Mouse (Mus musculus) spleen, adult 18-20 months (tissue): ENCODE measurements around the gene Vegfb.

Experiments used
- DNase-seq, 2 experiments: peaks; one replicate each; pipeline ENCODE4 v3.0.0; 2022; ENCODE audit warnings: mixed read lengths in 2 of 2

The Vegfb gene

DNA sequence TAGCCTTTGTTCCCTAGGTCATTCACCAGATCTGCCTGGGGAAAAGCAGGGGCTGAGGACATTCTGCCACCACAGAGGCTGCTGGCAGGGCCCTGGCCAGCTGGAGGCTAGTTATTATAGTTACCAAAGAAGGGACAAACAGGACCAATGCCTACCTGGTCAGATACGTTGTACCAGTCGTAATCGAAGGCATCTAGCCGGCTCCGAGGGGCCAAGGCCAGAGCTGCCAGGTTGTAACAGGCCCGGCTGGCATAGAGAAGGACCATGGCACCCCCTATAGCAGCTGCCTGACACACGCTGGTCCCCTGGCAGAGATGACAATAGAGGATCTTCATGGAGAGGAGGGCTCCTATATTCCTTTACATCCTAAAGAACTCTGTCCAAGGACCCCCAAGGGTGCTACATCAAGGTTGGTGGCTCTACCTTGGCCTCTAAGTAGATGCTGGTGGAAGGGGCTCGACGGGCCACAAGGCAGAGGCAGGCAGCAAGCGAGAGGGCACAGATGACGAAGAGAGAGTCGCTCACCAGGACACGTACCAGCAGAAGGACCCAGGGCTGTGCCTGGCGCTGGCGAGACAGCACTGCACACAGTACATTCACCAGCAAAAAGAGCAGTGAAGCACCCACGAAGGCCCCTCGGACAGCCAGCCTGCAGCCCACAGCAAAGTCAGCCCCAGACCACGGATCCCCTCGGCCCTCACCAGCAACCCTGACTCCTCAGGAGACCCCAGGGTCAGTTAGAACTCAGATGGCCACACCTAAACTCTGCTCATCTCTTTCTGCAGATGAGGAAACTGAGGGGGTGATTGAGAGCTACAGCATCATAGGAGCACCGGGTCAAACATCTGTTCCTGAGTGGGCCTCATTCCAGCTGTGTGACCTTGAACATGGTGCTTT, 48.1 kb downstream of the Vegfb start:
- no peak for DNase-seq

- DNase-seq, result no peak
These were observed 49.6 kb downstream of the Vegfb start for GRCm38 (mm10) chr19:6937541-6938465.

- no peak for DNase-seq
These were observed 51.2 kb downstream of the Vegfb start for GRCm38 (mm10) chr19:6936299-6936698.

DNA sequence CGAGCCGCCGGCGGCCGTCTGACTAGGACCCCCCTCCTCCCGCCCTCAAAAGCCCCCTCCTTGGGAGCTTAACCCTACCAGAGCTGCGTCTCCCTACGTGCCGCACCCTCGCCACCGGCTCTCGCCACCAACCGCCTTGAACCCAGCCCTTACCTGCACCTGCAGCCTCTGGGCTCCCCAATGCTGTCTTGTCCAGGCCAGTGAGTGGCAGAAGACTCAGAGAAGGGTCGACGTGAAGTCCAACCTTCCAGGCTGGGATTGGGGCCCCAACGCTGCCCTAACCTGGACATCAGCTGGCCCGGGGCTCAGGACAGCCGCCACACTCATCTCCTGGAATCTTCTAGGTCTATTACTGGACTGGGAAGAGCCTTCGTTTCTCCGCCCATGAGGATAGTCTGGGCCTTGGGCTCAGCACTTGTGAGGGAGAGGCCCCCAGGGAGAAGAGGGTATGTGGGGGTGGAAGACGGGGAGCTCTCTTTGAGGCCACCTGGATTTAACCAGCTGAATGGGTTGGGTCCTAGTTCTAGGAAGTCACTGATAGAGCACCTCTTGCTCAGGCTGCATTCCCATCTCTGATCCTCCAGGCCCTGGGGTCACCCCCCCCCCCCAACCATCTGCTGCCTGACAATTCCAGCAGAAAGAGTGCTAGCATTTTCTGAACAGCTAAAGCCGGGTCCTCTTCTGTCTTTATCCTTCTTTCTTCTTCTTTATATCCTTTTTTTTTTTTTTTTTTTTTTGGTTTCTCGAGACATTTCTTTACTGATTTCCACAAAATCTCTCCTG, 53.1 kb downstream of the Vegfb start, which contains the start of gene Kcnk4:
Gene Kcnk4 (minus strand): TSS at position 321 of the 783 bp plus-strand sequence.
- DNase-seq, result no peak

GRCm38 (mm10) chr19:6933436-6934194, 53.8 kb downstream of the Vegfb start:
- no peak for DNase-seq

DNA sequence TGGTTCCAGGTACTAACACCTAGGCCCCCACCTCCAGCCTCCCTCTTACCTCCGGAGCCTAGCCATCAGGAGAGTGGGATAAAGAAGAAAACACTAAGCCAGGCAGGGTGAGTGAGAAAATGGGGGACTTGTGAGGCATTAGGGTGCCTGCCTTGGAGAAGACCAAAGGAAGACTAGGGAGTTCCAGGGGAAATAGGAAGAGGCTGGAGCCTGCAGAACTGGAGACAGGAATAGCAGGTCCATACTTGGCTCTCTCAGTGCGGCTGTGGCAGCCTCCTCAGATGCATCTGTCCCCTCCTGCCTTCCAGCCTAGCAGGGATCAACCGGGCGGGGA, 54.4 kb downstream of the Vegfb start:
- DNase-seq, result no peak
